Mouse (Mus musculus): ENCODE measurements around the gene Prok1.

Gene Prok1

DNA sequence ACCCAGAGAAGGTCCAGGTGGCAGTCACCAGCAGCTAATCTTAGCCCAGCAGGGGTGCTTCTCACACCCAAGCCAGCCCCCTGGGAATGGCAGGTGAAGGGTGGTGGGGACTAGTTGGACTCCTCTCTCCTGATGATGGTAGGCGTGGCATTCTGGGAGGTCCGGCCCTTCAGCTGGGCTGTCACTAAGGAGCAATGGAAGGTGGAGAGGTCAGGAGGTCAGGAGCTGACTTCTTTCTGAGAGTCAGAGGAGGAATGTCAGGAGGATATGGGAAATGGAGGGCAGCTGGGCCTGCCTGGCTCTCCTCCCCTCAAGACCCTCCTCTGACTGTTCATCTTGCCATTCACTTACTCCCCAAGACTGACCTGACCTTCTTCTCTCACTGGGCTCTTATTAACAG lies 1.5 kb downstream of the Prok1 start:
- DNase-seq (ENCODE audit: low spot score in 2 of 2), result no peak

DNA sequence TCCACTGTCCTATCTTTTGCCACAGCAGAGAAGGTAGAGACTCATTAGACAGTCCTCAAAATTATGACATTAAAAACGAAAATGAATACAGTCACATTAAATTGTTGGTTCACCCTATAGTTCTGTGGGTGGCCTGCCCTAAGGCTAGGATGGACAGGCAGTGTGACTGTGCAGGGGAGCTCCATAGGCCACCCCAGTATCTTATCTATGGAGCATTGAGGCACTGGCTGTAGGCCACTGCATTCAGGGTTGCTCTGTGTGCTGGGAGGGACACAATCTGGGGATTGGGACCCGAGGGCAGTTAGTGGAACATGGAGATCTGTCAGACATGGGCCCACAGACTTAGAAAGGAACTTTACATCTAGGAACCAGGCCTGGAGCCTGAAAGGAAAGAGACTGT lies 5.6 kb downstream of the Prok1 start:
- no peak for DNase-seq (ENCODE audit: low spot score in 2 of 2)

DNA sequence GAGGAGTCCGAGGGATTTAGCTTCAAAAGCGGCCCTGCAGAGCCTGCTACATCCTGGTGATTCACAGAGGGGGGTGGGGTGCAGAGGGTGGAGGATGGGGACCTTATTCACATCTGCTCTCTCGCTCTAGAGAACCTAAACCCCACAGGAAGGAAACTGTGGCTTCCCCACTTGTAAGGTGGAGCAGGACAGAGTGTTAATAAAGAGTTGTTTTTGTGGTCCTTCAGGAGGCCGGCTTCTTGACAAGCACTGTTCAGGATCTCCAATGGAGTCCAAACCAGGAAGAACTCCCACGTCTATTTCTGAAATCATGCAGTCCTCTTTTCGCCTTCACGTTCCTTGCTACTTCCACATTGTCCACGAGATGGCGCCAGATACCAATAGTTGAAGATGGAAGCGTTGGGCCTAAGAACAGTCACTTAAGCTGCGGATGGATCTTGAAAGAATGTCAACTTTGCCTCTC lies 6.1 kb downstream of the Prok1 start:
- DNase-seq (ENCODE audit: low spot score in 2 of 2), result peak; percentile 57 to 88

DNA sequence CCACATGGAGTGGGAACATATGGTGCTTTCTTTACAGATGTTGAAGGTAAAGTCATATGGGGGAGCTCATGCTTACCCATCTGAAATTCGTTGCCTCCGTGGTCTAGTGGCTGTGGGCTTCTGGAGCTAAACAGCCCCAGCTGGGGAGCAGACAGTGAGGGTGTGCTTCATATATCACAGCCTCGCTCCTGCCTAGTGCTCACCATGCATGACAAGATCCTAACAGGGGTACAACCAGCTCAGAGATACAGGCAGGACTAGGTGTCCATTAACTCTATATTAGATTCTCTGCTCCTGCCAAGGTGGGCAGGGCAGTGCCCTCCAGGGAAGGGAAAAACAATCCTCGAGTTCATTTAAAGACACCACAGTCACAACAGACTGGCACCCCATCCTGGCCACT lies 8.3 kb downstream of the Prok1 start:
- DNase-seq (ENCODE audit: low spot score in 2 of 2), result no peak

DNA sequence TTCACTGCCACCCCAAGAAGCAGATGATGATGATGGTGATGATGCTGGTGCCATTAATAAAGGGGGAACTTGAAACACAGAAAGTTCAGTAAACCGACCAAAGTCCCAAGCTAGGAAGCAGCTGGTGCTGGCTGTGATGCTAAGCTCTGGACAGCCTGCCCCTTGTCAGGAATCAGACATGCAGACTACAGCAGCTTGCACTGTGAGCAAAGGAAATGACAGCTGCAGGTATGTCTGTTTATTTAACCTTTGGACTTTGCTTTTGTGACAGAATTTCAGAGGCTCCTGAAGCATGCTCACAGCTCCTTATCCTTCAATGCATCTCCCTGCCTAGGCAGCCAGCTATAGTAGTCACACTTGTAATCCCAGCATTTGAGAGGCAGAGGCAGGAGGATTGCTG lies 9.0 kb downstream of the Prok1 start, which contains the start of gene A630076J17Rik:
TSS of gene A630076J17Rik (plus strand) at position 88 of the 400 bp plus-strand sequence.
- no peak for DNase-seq (ENCODE audit: low spot score in 2 of 2)

DNA sequence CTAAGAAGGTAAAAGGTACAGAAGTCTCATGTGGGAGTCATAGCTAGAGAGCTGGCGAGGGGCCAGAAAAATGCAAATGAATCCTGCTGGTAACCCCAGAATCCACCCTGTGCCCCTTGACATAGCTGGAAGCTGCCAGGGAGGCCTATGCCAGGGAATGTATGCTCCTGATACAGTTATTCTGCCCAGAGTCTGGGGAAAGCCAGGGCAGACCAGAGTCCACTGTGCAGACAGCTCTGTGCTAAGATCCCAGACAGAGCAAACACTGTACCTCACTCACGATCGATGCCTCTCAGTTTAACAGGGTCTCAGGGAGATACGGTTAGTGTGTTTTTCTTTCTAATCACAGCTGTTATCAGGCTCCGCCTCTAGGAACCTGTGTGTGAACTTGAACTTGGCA lies 9.7 kb downstream of the Prok1 start:
- no peak for DNase-seq (ENCODE audit: low spot score in 2 of 2)

DNA sequence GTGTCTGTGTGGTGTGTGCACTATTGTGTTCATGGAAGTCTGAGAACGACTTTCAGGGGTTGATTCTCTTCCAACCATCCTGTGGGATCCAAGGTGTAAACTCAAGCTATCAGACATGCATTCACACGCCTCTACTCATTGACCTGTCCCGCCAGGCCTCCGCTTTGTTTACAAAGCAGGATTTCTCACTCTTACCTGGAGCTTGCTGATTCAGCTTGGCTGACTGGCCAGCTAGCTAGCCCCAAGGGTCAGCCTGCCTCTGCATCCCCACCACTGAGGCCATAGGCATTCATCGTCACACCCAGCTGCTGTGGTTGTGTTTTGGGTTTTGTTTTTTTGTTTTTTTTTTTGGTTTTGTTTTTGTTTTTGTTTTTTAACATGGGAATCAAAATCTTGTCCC lies 10.3 kb downstream of the Prok1 start:
- no peak for DNase-seq (ENCODE audit: low spot score in 2 of 2)

DNA sequence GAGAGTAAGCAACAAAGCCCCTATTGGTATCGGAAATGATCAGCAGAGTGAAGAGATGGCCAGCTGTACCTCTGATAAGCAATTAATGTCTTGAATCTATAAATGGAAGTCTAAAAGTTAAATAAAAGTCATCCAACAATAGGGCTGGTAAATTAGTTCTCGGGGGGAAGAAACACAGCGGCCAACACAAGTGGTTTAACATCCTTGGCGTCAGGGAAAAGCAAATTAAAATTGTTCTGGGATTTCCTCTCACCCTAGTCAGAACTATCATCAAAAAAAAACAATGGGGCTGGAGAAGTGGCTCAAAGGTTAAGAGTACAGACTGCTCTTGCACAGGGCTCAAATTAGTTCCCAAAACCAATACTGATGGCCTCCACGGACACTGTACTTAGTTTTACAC lies 13.7 kb downstream of the Prok1 start:
- no peak for DNase-seq (ENCODE audit: low spot score in 2 of 2)

DNA sequence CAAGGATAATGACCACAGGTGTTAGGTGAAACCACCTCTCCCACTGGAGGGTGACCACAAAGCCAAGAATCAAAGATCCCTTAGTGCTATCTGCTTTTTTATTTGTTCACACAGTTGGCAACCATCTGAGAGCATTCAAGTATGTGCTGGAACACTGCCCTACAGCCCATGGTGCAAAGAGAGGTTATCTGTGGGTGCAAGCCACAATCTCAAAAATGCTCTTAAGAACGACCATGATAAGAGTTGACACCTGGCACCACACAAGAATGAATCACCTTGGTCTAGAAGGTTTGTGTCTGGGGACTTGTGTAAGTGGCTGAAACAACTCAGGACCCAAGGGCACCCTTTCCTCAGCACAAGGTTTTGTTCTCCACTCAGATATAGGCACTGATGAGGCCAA lies 16.3 kb downstream of the Prok1 start:
- DNase-seq (ENCODE audit: low spot score in 2 of 2), result no peak

DNA sequence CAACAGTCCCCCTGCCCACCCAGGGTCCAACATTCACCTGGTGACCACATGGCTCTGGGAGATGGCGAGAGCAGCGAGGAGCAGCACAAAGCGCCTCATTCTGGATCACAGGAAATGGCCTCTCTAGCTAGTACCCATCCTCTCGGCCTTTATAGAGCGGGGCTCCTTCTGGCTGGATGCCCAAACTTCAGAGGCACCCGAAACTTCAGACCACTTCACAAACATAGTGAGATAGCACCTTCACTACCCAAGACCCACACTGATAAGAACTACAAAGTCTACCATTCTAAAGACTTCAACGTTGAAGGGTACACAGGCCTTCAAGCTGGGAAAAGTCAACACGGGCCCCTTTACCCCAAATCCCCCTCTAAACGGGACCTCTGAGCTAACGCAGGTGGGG lies 17.9 kb downstream of the Prok1 start, which contains the start of gene Cym:
TSS of gene Cym (minus strand) at position 125 of the 400 bp plus-strand sequence.
- DNase-seq (ENCODE audit: low spot score in 2 of 2), result no peak

DNA sequence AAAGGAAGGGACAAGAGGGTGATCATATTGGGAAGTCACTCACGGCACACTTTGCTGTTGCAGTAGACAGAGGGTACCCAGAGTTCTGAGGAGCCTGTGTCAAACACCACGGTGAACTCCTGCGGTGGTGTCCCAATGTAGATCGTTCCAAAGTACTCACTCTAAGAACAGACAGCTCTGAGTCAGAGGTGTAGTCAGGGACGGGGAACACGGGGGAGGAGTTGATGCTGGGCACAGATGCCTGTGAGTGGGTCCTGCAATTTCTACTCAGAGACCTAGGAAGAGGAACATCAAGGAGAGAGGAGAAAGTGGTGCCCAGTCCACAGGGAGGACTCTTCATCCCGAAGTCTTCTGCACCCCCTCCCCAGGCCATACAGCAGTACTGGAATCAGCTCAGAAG lies 20.9 kb downstream of the Prok1 start:
- DNase-seq (ENCODE audit: low spot score in 2 of 2), result no peak

DNA sequence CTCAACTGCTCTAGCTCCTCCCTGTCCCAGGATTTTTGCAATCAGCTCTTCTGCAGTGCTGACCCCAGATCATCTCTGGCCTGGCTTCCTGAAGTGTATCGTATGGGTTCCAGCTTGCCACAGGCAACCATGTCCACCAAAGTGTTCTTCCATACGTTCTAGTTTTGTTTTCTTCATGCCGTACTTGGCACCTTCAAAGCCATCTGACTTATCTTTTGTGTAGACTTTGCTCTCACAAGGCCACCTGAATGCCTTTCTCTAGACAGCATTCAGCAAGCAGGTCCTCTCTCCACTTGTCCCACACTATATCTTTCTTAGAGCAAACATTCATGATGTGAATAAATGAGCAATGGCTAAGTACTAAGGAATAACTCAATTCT lies 22.4 kb downstream of the Prok1 start:
- DNase-seq (ENCODE audit: low spot score in 2 of 2), result no peak

DNA sequence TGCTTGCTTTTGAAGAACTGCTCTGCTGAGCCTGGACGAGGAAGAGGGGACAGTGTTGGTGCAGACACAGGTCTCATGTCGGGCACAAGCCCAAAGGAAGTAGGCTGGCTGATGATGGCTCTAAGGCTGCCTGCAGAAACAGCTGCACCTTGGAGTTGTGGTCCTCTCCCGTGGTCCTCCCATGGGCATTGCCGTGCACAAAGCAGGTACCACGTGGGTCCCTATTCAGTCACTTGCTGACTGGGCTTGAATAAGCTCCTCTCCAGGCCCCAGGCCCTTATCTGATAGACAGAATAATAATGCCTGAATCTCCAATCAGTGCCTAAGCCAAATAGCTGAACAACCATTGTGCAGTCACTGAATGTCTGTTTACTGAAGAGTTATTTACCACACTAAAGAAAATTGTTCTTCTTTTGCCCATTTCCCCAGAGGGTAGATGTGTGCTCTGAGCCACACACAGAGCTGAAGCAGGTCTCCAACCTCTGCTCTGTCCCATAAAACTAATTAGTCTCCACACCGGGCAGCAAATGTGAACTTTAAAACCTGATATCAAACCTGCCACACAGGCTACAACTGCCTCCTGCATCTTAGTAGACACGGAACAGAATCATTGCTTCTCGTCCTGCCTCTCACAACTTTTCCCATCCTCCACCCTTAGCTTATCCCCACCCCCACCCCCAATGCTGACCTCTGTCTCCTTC lies 23.0 kb downstream of the Prok1 start:
- no peak for DNase-seq (ENCODE audit: low spot score in 2 of 2)

DNA sequence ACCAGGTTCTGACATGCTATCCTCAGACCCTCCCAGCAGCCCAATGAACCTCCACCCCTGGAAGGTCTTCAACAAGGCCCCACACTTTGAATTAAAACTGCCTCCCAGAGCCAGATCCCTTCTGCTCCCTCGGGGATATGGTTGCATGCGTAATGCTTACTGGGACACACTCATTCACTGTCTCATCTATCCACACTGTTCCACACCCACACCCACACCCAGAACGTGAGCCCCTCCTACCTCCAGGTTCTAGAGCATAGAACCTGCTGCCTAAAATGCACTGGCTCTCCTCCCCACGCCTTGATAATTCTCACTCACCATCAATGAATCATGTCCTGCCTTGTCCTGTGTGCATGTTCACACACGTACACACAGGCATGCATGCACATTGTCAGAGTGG lies 24.9 kb downstream of the Prok1 start:
- DNase-seq (ENCODE audit: low spot score in 2 of 2), result no peak

DNA sequence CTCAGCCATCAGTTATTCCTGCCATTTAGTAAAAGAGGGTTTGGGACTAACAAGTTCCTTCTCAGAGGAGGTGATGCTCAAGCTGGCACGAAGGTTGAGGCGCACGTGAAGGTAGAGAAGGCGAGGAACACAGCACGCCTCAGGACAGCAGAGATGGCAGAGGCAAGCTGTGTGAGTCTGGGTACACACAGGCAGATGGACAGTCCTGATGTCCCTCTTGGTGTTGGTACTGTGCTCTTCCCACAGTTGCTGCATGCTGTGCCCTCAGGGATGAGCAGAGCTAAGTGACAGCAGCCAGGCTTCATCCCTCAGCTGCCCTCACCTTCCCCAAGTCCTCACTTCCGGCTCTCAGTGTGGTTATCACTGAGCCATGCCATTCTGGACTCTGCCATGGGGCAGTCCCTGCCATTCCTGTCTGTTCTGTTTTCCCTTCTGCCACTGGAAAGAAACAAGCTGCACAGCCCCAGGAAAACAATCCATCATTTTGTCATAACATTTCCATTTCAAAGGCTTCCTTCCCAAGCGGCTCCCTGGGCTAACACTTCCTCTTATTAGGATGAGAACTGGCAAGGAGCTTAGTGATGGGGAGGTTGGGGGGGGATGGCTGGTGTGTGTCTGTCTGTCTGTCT lies 31.8 kb downstream of the Prok1 start:
- DNase-seq (ENCODE audit: low spot score in 2 of 2), result no peak

DNA sequence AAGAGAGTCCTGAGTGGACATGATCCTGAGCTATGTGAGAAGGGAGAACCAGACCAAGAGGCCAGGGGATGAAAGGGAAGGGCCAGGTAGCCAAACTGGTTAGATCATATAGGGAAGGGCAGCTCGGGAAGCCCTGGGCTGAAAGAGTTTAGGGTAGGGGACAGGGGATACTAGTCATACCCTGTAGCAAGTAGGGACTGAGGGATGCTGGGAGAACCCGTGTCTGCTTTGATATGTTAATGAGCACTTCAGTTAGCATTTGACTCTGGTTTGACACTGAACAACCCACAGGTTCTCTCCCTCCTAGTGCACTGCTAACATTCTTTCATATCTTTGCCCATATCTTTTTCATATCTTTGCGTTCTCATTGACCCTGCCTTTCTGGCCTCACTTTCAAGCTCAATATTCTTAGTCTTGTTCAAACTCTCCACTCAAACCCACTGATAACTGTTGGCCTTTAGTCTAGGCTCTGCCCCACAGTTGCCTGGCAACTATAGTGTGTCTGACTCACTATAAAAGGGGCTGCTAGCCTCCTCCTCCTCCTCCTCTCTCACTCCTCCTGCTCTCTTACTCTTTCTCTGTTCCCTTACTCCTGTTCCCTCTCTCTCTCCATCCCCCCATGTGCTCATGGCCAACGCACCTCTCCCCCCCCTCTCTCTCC lies 32.9 kb downstream of the Prok1 start:
- no peak for DNase-seq (ENCODE audit: low spot score in 2 of 2)

DNA sequence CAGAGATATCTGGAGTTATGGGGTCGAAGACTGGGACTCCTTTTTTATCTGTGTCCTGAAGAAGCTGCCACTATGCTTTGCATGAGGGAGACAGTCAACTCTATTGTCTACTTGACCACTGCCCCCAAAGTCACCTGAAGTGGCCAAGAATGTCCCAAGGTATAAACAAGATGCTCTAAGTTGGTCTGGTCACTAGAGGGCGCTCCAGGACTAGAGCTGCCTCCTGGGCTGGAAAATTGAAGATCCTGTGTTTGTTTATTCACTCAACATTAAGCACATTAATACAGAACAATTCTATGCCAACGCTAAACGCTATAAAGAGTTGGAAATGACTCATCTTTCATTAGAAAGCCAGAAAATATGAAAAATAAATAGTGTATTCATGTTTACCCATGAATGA lies 33.5 kb downstream of the Prok1 start:
- peak; percentile 37 to 83 for DNase-seq (ENCODE audit: low spot score in 2 of 2)

DNA sequence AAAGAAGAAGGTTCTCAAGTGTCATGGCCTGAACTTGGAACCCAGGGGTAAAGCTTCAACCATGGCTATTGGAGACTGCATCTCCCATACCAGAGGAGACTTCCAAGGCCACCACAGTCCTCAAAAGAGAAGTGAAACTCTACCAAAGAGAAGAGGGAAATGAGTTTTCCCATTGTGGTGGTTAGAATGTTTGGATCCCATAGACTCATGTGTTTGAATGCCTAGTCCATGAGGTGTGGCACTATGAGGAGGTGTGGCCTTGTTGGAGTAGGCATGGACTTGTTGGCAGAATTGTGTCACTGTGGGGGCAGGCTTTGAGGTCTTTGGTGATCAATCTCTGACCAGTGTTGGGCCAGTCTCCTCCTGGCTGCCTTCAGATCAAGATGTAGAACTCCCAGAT lies 34.3 kb downstream of the Prok1 start:
- DNase-seq (ENCODE audit: low spot score in 2 of 2), result no peak

DNA sequence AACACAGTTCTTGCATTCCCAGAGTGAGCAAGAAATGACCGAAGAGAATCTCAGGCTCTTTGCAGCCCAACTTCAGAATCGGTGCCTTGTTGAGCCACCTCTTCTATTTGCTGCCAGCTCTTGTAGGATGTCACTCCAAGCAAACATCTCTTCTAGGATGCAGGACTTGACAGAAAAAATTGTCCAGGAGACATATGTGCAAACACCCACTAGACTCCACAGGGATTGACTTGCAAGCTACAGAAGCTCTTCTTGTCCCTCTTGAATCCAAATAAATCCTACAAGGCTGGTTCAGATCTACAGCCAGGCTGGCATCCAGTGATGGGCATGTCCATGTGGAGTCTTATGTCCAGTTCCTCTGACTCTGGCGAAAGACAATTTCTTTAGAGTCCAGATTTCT lies 35.1 kb downstream of the Prok1 start:
- DNase-seq (ENCODE audit: low spot score in 2 of 2), result no peak

DNA sequence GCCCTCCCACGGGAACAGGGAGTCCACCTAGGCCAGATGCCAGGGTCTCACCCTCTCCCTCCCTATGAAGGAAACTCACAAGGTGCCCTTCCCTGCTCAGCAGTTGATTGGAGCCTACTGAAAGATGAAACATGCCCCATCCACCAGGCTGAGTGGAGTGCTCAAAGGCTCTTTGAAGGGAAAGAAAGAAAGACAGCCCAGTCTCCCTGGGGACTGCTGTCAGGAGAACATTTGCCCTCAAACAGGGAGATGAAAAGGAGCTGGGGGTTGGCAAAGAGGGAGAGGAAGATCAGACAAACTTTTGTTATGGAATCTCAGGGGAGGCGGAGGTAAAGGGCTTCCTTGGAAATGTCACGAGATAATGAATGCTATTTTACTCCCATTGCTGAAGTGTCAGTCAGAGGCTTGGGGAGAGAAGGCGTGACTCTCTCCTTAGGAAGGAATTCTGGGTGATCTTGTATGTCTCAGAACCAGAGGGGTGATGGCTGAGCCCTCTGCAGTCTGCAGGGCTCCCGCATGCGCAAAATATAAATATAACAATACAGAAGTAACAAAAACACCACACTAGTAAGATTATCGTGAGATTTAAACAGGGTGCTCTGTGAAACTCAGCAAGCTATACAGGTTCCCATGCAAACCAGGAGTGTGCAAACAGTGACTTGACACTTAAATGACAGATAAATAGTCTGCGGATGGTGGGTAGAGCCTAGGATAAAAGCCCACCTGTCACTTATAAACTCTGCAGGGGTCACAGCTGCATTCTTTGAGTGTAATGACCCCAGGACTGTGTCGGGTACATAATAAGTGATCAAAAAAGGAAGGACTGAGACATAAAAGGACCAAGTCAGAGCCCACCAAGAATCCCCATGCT lies 38.0 kb downstream of the Prok1 start:
- DNase-seq (ENCODE audit: low spot score in 2 of 2), result no peak

DNA sequence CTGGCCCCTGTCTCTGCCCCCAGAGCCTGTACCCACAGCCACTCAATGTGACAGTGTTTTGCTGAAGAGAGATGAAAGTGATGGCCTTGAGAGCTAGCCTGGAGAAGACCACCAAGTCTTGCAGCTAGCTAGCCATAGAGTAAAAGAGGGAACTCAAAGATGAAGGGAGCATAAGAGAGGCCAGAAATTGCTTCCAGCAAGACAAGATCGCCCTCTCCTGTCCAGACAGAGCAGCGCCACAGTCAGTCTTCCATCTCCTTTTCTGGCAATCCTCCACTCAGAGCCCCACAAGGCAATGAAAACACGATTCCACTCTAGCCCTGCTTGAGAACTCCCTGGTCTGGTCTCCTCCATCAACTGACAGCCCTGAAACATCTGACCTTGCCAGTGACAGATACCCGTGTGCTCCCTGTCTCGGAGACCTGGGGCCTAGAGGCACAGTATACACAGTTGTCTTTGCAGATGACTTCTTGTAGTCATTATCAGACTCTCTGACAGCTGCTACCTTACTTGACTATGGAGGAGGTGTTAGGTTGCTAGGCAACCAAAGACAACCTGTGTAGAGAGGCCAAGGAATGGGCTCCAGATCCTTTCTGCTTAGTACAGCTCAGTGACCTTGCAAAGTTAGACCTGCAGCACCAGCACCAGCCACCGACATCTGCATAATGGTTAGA lies 51.1 kb downstream of the Prok1 start:
- DNase-seq (ENCODE audit: low spot score in 2 of 2), result no peak

DNA sequence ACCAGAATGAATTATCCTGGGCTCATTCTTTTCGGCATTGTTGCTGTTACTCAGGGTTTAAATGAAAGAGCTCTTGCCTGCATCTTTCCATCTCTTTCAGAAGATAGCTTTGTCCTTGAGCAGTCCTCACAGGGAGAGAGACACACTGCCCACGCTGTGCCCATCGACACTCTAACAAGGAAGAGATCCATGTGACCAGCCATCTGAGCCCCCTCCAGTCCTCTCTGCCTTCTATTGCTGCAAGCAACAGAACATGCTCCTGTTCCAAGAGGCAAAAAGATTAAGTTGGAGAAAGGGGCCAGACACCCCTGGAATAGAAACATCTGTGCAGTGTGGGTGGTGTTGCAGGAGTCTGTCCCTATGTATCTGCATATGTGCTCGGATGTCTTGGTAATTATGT lies 52.5 kb downstream of the Prok1 start:
- DNase-seq (ENCODE audit: low spot score in 2 of 2), result no peak

Data from spleen, postnatal 4 days (tissue).